Mouse (Mus musculus): ENCODE measurements at regions not wholly inside any gene's neighbourhood (a gene's known extent, or its start where the extent isn't known, plus 50 kb on each side); places are given as distances from the start of the nearest gene placed in this dataset.

GRCm38 (mm10) chr2:161425587-161425986 is 316.7 kb upstream of the Chd6 start:
- TF ChIP-seq CTCF (IDR thresholded peaks at IDR 0.05; ENCODE audit: insufficient read depth, low read length) = no peak
- TF ChIP-seq POLR2A (IDR thresholded peaks at IDR 0.05; ENCODE audit: borderline replicate concordance, extremely low read depth, low read depth, low read length) = no peak

Data from lung, adult 2 months (tissue).